Mouse (Mus musculus) ES-CJ7 (cell line): ENCODE measurements around the gene Vti1b.
A peak's percentile ranks its signal among the peaks of the same experiment; 100 is the strongest.
"Not testable (repeated sequence)": the region's sequence is repeated elsewhere in the genome, so short reads cannot be mapped to it uniquely, and the experiment has no call there.

ENCODE experiments used
- DNase-seq: peaks from one replicate; pipeline ENCODE4 v3.0.0; 2011; ENCODE audit warnings: low read depth, low spot score

Vti1b gene

DNA sequence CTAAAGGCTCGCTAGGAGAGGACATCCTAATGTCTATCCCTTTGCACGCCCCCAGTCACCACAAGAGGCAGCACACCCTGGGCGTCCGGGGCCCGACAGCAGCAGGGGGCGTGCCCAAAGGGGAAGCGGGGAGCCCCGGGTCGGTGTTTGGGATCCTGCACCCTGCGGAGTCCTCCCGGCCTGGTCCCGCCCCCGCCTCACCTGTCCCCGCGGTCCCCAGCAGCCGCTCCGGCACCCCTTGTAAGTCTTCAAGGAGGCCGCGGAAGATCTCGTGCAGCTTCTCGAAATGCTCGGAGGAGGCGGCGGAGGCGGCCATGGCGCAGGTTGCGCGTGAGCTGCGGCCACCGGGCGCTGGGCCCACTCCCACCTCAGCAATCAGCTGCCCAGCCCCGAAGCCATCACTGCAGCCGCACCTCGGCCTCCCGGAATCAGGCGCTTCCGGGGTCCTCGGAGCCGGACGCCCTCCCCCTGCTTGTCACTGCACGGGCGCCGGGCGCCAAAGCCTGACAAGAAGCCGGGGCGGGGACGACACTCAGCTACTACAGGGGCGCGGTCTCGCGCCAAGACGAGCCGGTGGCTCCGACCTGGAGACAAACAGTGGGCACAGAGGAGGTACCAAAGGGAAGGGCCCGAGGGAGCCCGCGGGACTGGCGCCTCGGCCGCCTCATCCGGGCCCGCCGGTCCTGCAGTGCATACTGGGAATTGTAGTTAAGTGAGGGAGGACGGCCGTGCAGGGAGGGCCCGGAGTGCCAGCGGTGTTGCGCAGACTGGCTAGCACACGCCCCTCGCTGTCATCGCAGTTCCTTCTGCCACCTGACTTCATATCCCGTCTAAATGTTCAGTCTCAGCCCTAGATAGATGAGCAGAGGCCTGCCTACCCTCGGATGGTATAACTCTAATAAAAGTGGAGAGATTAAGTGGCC lies at the start of gene Vti1b:
Vti1b (minus strand) TSS at position 649 of the 923 bp plus-strand sequence.
- peak; percentile 85 for DNase-seq

DNA sequence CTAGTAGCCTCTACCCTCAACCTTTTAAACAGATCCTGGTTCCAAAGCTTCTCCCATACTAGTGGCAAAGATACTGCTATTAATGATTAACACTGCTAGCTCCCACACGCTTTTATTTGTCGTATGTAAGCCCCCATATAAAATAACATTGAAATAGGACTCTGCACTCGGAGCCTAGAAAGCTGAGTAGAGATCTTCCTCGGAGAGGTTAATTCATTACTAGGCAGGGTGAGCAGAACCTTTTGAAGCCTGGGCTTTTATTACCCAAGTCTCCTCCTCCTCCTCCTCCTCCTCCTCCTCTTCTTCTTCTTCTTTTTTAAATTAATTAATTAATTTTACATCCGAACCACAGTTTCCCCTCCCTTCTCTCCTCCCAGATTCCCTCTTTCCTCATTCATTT lies 45.0 kb upstream of the Vti1b start:
- DNase-seq, result no peak

DNA sequence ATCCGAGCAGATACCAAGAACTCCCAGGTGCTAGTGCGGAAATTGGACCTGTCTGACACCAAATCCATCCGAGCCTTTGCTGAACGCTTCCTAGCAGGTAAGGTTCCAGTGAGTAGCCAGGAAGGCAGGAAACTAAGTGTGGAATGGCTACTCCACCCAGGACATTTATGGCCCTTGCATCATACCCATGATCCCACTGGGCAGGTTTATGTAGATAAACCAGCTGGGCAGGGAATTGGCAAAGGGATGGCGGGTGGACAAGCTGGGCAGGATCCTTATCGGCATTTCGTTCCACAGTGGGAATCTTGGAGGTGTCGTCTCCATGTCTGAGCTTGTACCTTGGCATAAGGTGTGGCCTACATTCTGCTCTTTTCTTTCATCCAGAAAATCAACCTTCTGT lies 39.0 kb upstream of the Vti1b start:
- DNase-seq, result no peak

DNA sequence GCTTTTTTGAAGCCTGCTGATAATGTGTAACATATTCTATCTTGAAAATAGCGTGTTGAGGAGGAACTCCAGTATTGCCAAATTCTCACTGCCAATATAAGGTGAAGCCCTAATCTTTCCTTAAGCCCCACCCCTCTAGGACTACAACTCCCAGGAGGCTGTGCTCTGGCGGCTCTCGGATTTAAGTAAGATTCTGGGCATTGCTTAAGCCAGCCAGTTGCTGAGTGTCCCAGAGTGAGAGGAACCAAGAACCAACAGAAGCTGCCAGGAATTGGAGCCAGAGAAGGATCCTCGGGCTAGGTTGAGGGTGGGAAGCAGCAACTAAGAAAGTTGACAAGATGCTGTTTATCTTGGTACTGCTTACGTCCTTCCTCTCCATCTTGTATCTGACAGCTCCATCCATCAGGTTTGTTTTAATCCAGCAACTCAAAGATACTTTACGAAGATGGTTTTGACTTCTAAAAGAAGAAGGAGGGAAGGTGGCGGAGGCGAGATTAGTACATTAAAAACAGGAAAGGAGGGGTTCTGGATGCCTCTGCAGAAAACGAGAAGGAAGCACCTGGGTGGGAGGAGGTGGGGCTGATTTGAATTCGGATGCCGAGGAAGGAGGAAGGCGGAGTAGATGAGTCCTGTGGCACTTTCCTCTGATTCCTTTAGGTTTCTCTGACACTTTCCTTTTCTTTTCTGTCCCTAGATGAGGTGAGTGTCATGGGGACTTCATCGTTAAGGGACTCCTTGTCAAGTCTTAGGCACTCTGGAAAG lies 36.4 kb upstream of the Vti1b start, which contains the start of gene Rdh12:
Rdh12 (plus strand) TSS at position 212 of the 762 bp plus-strand sequence.
- DNase-seq, result peak; percentile 33

DNA sequence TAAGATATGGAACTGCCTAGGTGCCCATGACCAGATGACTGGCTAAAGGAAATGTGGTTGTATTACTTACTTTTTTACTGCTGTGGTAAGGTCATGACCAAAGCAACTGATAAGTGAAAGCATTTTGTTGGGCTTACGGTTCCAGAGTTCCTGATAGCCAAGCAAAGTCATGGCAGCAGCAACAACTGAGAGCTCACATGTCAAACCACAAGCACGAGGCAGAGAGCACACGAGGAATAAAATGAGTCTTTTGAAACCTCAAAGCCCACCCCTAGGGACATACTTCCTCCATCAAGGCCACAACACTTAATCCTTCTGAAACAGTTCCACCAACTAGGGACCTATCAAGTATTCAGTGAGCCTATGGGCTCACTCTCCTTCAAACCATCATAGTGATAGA lies 29.4 kb upstream of the Vti1b start:
- DNase-seq, result no peak

DNA sequence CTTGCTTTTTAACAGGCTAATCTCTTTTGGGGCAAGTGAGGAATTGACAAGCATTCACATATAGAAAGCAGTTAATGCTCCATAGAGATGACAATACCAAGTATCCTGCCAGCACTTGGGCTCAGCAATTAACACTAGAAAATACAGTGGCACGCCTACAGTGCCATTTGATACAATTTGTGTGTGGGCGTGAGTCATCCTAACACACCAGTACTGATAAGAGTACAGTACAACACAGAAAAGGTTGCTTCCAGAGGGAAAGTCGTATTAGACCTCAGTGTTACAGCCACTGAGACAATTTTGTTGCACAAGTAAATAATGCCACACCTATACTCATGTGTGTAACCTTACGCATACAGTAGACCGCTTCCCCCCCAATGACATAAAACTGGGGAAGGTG lies 24.6 kb upstream of the Vti1b start:
- no peak for DNase-seq

DNA sequence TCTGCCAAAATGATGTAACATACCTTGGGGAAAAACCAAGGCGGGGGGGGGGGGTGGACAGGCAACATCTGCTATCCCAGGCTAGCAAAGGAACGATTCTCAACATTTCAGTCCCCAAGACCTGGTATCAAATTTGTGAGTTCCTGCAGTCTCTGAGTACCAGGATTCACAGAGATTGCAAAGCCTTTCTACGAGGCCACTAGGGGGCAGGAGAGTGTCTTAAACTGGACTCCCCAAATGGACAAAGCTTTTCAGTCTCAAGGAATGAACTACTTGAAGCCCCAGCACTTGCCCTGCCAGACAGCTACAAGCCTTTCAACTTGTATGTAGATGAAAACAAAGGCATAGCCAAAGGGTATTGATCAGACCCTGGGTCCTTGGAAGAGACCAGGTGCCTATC lies 21.0 kb upstream of the Vti1b start:
- DNase-seq, result peak; percentile 85

DNA sequence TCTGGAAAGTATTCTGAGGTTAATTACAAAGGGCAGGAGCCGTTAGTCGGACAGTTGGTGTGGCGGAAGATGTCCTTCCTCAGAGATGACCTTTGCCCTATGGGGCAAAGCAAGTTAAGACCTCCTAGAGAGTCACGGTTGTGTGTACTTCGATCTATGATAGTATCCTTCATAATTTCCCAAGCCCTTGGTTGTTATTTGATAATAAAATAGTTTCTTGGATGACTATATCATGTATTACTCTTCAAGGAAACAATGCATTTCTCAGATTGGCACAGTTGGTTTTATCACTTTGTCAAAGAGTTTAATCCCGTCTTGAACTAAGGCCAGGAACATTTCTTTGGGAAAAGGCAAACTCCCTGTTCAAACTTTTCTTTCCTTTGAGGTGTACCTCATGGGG lies 19.7 kb upstream of the Vti1b start, which contains the start of gene Rdh11:
Rdh11 (minus strand) TSS at position 101 of the 400 bp plus-strand sequence.
- DNase-seq, result no peak

DNA sequence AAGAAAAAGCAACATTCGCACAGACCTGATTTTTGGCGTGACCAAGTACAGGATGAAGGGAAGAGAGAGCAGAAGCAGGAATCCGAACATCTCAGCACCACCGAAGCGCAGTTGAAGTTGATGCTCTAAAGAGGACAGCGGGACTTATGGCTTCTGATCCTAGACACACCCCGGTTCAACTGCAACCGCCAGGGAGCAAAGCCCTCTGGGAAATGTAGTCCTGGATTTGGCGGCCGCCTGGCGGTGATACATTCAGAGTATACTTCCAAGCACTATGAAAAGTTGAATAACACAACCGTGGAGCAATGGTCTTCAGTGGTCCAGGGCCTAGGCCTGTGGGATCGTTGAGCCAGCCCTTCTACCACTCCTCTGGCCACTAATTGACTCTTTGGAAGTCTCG lies 19.2 kb upstream of the Vti1b start:
- DNase-seq, result peak; percentile 77

DNA sequence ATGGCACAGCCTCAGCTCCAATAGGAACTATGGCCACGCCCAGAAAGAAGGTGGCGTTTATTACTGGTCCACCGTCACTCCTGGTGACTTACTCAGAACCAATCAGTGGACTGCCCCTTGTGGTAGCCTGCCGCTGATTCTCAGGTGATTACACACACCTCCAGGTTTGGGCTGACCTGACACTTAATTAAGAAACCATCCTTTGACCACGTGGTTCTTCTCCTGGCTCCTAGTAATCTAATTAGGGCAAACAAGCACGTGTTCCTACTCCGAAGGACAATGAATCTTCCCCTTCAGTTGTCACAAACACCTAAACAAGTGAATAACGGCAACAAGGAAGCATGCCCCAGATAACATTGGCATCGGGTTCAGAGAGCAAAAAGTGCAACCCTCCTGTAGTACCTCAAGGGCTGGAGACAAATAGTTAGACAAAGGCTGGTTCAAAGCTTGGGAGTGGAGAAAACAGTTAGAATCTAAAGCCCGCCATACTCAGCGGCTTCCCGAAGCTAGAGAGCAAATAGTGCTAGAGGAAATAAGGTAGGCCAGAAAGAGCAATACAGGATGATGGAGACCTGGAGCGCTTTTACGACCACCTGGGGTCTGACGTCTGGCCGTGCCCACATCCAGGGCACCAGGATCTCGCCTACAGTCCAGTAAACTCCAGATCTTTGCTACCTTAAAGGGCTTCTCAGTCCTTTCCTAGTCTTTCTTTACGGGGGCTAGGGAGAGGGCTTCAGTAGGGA lies 18.6 kb upstream of the Vti1b start:
- DNase-seq, result peak; percentile 84

DNA sequence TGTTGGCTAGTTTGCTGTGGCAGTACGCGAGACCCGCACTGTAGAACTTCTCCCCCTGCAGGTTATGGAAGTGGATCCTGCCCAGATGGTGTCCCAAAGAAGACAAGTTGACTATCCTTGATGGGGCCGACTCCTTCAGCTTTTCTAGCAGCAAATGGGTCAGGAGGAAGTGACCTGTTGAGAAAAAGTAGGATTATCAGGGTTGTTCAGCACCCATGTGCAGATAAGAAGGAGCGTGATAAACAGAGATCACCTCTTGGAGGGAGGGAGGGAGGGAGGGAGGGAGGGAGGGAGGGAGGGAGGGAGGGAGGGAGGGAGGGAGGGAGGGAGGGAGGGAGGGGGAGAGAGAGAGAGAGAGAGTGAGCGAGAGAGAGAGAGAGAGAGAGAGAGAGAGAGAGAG lies 12.7 kb upstream of the Vti1b start:
- DNase-seq, result not testable (repeated sequence)

DNA sequence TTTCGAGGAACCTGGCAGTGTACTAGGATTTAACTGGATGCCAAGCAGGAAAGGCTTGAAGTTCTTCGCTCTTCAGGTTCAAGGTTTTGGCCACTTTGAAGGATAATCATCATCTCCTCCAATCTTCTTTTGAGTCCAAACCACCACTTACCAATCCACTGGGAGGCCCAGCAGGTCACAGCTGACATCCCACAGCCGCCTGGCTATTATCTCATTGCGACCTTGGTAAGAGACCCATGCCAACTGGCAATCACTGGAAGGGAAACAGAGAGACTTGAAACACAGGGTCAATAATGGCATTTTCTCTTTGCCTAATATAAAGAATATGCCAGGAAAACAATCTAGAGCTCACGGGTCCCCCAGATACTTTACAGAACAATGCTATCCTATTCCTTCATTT lies 3.5 kb upstream of the Vti1b start:
- no peak for DNase-seq

DNA sequence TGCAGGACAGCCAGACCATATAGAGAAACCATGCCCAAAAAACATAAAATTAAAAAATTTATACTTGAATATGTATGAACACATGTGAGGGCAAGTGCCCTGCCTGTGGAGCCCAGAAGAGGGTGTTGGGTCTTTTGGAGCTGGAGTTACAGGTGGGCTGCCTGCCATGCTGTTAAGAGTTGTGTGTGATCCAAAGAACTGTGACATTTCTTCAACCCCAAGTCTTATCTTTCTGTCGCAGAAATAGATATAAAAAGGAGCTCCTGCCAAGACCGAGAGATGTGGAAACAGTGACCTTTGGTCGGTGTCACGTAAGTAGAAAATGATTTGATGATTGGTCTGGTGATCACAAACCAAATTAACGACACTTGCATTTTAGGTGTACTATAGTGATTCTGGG lies 1.3 kb upstream of the Vti1b start:
- DNase-seq, result no peak

DNA sequence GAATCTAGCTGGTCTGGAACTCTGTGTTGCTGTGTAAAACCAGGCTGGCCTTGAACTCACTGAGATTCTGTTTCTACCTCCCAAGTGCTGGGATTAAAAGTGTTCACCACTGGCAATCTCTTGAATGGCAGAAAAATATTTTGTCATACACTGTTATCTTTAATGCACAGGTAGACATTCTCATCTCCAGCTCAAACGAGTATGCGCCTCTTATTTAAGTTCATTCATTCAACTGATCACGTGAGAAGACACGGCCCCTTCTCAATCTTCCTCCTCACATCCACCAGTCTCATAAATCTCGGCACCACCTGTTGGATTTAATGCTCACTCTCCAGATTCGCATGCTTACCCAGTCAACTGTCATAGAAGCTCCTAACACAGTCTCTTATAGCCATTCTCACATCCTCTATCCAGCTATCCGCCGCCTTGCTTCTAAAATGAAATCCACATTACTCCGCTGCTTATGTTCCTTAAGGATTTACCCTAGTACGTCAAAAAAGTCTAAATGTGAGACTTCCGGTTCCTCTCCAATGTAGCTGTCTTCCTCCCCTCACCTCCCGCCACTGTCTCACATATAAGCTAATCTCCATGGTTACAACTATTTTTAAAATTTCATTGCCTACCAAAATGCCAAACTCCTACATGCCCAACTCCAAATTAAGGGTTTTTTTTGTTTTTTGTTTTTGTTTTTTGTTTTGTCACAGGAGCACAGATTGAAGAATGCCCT lies 1.0 kb downstream of the Vti1b start:
- no peak for DNase-seq

DNA sequence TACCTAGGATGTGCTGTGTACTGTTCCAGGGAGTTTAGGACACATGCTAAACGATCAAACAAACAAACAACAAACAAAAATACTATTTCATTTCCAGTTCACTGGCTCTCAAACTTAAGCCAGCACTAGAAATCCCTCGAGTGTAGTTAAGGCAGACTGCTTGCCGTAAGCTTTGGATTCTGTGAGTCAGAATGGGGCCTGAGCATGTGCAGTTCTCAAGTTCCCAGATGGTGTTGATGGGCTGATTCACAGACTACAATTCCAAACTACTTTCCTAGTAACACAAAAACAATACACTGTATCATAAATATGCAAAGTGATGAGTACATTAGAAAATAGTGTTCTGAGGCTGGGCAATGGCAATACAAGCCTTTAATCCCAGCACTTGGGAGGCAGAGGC lies 2.0 kb downstream of the Vti1b start:
- DNase-seq, result no peak

DNA sequence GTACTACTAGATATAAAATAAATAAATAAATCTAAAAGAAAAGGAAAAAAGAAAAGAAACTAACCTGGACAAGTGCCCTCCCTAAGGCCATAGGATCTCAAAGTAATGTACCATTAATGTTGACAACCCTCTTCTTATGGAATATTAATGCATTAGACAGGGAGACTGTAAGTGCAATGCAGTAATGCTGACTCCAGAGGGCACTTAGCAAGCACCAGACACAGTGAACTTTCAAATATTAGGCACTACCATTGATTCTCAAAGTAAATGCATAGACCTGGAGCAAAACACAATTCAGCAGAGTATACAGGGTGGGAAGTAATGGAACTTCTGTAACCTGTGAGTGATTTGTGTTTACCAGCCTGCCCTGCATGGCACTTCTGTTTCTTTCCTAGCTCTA lies 3.3 kb downstream of the Vti1b start:
- DNase-seq, result no peak

DNA sequence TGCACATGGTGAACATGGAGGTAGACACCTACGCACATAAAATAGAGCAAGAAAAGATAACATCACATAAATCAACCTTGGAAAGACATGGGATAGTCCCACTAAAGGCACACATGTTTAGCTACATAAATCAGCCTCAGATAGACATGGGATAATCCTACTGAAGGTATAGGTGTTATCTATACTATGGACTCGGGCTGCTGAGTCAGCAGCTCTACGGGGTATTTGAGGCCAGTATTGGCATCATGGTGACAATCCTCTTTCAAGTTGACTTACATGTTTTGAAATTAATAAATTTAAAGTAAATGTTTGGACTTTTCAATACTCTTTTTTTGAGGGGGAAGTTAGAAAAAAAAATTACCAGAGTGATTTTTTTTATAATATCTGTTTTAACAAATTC lies 9.6 kb downstream of the Vti1b start:
- DNase-seq, result no peak

DNA sequence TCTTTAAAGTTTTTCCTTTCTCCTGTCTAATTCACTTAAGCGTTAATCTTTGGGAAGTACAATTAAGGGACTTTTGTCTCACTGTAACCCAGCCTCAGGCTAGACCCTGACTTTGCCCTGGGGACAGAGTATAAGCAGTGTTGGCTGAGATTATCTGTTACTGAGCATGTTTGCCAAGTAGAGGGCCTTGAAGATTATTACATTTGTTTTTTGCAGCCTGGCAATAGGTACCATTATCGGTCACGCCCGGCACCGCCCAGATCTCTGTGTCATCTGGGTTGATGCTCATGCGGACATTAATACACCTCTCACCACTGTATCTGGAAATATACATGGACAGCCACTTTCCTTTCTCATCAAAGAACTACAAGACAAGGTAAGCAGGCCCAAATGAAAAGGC lies 22.8 kb downstream of the Vti1b start:
- no peak for DNase-seq

DNA sequence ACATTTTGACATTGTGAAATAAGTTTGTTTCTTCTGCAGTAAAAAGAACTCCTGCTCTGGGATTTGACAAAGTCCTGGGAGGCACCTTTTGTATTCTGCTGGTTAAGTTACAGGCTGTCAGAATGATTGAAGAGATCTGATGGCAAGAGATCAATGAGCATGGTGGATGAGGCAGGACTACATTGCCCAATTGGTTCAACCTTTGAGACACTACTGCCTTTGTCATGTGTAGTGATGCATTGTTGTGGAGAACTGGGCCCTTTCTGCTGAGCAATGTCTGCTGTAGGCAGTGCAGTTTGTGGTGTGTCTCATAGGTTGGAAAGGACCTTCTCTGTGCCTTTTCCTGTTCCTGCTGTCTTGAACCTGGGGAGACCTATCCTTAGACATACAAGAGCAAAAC lies 31.1 kb downstream of the Vti1b start:
- peak; percentile 46 for DNase-seq

DNA sequence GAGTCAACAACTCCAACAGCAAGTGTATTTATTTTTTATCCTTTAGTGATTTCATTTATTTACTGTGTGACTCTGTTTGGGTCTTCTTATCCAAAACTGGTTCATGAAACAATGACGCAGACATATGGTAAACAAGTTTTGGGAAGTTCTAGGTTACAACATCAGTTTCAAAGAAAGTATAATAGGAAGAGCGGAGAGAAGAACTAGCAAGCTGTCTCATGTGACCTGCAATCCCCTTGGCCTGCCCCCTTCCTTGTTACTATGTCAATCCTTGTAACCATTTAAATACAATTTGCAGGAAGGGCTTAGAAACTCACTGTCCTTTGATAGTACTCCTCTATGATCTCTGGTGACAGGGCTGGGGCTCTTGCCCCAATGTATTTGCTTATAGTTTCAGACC lies 31.7 kb downstream of the Vti1b start:
- no peak for DNase-seq

DNA sequence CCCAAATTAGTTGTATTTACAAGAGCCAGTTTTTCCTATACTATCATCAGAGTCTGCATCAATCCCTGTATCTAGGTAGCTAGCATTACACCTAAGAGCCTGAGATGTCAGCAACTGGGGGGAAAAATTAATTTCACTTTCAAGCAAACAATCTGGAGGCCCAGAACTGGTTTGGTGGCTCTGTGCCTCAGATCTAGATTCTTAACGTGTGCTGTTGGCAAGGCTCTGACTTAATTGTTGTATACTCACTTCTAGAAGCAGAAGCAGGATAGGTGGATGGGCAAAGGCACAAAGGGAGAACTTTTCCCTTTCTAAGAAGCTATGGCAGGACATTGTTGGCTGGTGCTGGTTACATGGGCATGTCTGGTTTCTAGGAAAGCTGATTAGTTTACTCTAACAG lies 33.0 kb downstream of the Vti1b start:
- no peak for DNase-seq
